Mouse (Mus musculus) cerebellum, adult 2 months (tissue): ENCODE results near the gene Slx1b.

Source experiments
- CTCF ChIP-seq: fragments of 200-500 bp; IDR thresholded peaks from 2 replicates; pipeline ENCODE4 v1.5.1; 2011; ENCODE audit warnings: low read depth, mild to moderate bottlenecking, control low read depth, low read length, moderate library complexity, borderline replicate concordance; ENCODE audit not compliant: insufficient read depth
- POLR2A ChIP-seq: fragments of 200-500 bp; IDR thresholded peaks from 2 replicates; pipeline ENCODE4 v1.6.1; 2011; ENCODE audit warnings: low read length, control low read depth, borderline replicate concordance; ENCODE audit not compliant: insufficient read depth

DNA sequence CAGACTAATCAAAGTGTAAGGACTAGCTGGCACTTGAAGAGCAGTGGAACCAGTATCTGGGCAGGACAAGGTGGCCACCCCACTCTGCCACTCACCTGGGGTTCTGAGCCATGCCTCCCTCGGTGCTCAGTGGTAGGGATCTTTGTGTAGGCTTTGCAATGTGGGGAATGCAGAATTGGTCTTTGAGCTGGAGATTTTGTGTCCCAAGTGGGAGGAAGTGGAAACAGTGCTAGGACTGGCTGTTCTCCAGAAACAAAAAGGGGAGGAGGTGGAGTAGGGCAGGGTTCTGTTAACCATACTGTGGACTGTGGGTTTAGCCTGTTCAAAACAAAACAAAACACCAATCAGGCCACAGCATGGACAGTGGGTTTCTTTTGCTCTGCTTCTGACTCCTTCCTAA, 19.4 kb downstream of the Slx1b start, which contains the start of gene Sult1a1:
- TF ChIP-seq CTCF: no peak
- no peak for TF ChIP-seq POLR2A
